Mouse (Mus musculus) midbrain, embryonic 14.5 days (tissue): ENCODE results near the gene Cadm4. TPM values are rescaled to one million over a fixed set of nuclear protein-coding genes. Genes with fewer than 3 reads are reported as not detected.

Experiments used
- ATAC-seq: fragments of 200-750 bp; cut with Nextera tagmentation; 2 replicates; pipeline ENCODE4 v1.8.0; 2017; ENCODE audit warnings: moderate number of reproducible peaks, moderate library complexity; ENCODE audit not compliant: low FRiP score, low TSS enrichment
- DNase-seq: peaks from one replicate; pipeline ENCODE4 v3.0.0-alpha.2; 2015
- H3K27ac ChIP-seq: fragments of 300-500 bp; sonication (generic); replicated peaks from 2 replicates; pipeline ENCODE4 v1.5.1; 2014; ENCODE audit warnings: mild to moderate bottlenecking, low read depth, low read length, moderate library complexity
- H3K27me3 ChIP-seq: fragments of 300-500 bp; sonication (generic); 2 replicates; pipeline ENCODE4 v1.6.1; 2014; ENCODE audit warnings: low read length, control low read depth, mixed read lengths; ENCODE audit not compliant: control insufficient read depth, insufficient read depth
- H3K36me3 ChIP-seq: fragments of 300-500 bp; sonication (generic); 2 replicates; pipeline ENCODE4 v1.6.1; 2014; ENCODE audit warnings: low read length, control low read depth; ENCODE audit not compliant: control insufficient read depth, insufficient read depth
- H3K4me1 ChIP-seq: fragments of 300-500 bp; sonication (generic); 2 replicates; pipeline ENCODE4 v1.6.1; 2014; ENCODE audit warnings: mild to moderate bottlenecking, antibody characterized with exemption, low read length, control low read depth; ENCODE audit not compliant: control insufficient read depth, insufficient read depth
- H3K4me2 ChIP-seq: fragments of 300-500 bp; sonication (generic); 2 replicates; pipeline ENCODE4 v1.6.1; 2014; ENCODE audit warnings: mild to moderate bottlenecking, low read length, moderate library complexity
- H3K4me3 ChIP-seq: fragments of 300-500 bp; sonication (generic); replicated peaks from 2 replicates; pipeline ENCODE4 v1.5.1; 2014; ENCODE audit warnings: low read depth, low read length
- H3K9ac ChIP-seq: fragments of 300-500 bp; sonication (generic); replicated peaks from 2 replicates; pipeline ENCODE4 v1.6.1; 2014; ENCODE audit warnings: mild to moderate bottlenecking, low read length, moderate library complexity
- H3K9me3 ChIP-seq: fragments of 300-500 bp; sonication (generic); 2 replicates; pipeline ENCODE4 v1.6.1; 2016; ENCODE audit warnings: low read length, control low read depth, mixed read lengths; ENCODE audit not compliant: control insufficient read depth
- WGBS: fragments of 180-500 bp; shearing (Covaris S2); extraction: QIAGEN DNeasy Blood & Tissue Kit; methylation state at CpG from one replicate; pipeline ENCODE4 v1.1.7; 2014; 5-methylcytosine and 5-hydroxymethylcytosine counted together
- polyA plus RNA-seq: library from polyadenylated mRNA; unstranded; fragments of >200 nt; fragmentation: Nextera tagmentation; extraction: Ambion mirVana; gene quantifications from 2 replicates; pipeline ENCODE4 v1.2.1, GENCODE M21; 2014

Gene Cadm4
- polyA plus RNA-seq, 1 experiment from 2014 or later, result 26.2 TPM

DNA sequence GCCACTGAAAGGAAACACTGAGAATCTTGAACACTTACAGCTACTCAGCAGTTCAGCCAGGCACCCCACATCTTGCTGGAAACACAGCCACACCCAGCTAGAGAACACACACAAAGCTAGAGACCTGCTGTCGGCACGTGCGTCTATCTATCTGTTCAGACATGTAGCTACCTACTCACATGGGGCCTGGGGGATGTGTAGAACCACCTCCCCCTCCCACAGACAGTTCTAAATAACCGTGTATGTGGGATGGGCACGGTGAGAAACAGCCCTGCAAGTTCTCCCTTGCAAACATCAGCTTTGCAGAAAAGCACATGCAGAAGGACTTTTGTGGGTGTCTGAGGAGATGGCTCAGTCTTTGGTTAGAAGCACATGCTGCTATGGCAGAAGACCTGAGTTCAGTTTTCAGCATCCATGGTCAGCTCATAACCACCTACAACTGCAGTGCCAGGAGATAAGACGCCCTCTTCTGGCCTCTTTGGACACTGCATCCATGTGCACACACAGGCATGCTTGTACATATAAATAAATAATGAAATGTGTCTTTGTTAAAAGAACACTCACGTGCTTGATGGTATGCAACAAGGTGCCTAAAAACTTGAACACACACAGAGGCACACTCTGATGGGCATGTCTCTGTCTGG, 35.0 kb upstream of the Cadm4 start:
- 79% methylated on average over 7 of the region's 7 CpGs for WGBS
- ATAC-seq (no peak), DNase-seq (no peak)
- Histone ChIP-seq H3K27ac (no peak overlapping the region), H3K4me2 (no peak overlapping the region), H3K9me3 (no peaks in the 10 kb centered on the region), H3K9ac (no peak overlapping the region), H3K4me3 (no peak overlapping the region), H3K4me1 (no peaks in the 10 kb centered on the region), H3K27me3 (no peaks in the 10 kb centered on the region), H3K36me3 (no peaks in the 10 kb centered on the region)

DNA sequence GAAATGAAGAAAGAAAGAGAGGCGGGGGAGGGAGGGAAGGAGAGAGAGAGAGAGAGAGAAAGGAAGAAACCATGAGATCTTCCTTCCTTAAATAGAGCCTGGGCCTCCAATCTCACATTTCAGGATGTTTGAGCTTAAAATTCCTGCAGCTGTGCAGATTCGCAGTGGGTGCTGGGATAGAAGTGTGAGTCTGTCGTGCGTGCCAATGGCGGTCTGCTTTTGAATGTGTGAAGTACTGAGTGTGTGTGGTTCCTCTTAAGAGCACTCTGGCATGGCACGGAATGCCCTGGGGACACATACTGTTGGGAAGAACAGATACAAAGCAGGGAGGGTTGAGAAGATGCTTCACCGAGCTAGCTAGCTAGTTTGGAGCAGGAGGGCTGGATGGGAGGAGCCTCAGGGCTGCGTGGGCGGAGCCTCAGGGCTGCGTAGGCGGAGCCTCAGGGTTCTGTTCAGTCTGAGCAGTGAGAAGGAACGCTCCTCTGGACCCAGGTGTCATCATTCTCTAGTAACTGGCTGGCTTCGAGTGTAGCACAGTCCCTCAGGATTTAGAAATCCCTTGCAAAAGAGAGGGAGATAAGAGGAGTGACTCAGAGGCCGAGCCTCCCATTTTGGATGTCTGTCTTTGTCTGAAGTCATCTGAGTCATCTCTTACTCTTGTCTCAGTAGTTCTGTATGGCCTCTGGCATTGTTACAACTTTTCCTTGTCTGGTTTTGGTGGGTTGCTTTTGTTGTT, 32.9 kb upstream of the Cadm4 start:
- no peak for ATAC-seq

DNA sequence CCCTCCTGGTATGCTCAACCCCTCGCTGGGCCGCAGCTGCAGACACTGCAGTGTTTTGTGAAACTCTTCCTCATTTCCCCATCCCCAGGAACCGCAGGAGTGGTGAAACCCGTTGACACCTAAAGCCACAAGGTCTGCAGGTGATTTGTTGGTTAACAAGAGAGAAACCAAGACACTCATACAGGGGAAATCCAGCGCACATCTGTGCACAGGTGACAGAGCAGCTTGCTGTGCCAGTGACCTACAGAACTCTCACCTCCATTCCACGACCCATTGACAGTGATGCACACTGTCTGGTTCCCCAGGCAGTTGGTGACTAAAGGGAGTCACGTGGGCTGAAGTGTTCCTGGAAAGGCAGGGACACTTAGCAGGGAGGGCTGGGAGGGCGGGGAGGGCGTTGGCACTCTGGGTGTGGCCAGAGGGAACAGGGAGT, 31.2 kb upstream of the Cadm4 start:
- ATAC-seq (no peak), DNase-seq (no peak)
- H3K36me3 ChIP-seq, result no peaks in the 10 kb centered on the region
- H3K4me3 ChIP-seq, result no peak overlapping the region
- no peak overlapping the region for H3K27ac ChIP-seq
- no peaks in the 10 kb centered on the region for H3K9me3 ChIP-seq
- H3K27me3 ChIP-seq, result no peaks in the 10 kb centered on the region
- 71% methylated on average over 9 of the region's 9 CpGs for WGBS
- no peaks in the 10 kb centered on the region for H3K4me1 ChIP-seq
- no peak overlapping the region for H3K4me2 ChIP-seq
- H3K9ac ChIP-seq, result no peak overlapping the region

More for the DNA sequence above, 32.9 kb upstream of the Cadm4 start:
- Histone ChIP-seq H3K27ac (no peak overlapping the region), H3K4me2 (no peak overlapping the region), H3K9me3 (no peaks in the 10 kb centered on the region), H3K4me1 (no peaks in the 10 kb centered on the region), H3K9ac (no peak overlapping the region), H3K27me3 (no peaks in the 10 kb centered on the region), H3K4me3 (no peak overlapping the region), H3K36me3 (no peaks in the 10 kb centered on the region)
- DNase-seq, result no peak
- 64% methylated on average over 14 of the region's 14 CpGs for WGBS

DNA sequence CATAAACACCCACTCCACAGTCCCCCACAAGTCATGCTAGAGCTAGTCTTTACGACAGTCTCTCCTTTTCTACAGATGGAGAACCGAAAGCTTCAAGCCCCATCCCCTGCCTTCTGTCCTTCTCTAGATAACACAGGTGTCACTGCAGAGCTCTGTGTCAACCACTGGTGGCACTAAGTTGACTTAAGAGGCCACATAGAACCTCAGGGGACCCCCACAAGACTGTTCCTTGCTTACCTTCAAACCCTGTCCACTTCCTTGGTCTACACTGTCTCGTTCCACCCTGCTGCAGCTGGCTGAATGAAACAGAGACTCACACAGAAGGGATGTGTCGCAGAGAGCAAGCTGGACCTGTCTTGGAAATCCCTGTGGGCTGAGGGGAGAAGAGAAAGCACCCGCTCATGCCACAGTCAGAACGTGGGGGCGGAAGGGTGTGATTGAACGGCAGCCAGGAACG, 29.9 kb upstream of the Cadm4 start, which contains the start of gene Irgc1:
Gene Irgc1, minus strand, starts transcription at position 443 of the 457 bp plus-strand sequence.
- no peaks in the 10 kb centered on the region for H3K4me1 ChIP-seq
- WGBS, result 82% methylated on average over 9 of the region's 9 CpGs
- ATAC-seq (no peak), DNase-seq (no peak)
- H3K4me2 ChIP-seq, result no peak within 1 kb of the TSS
- H3K36me3 ChIP-seq, result no peaks in the 10 kb centered on the region
- no peak within 1 kb of the TSS for H3K4me3 ChIP-seq
- H3K9me3 ChIP-seq, result no peaks in the 10 kb centered on the region
- no peaks in the 10 kb centered on the region for H3K27me3 ChIP-seq
- no peak within 1 kb of the TSS for H3K9ac ChIP-seq
- H3K27ac ChIP-seq, result no peak within 1 kb of the TSS

DNA sequence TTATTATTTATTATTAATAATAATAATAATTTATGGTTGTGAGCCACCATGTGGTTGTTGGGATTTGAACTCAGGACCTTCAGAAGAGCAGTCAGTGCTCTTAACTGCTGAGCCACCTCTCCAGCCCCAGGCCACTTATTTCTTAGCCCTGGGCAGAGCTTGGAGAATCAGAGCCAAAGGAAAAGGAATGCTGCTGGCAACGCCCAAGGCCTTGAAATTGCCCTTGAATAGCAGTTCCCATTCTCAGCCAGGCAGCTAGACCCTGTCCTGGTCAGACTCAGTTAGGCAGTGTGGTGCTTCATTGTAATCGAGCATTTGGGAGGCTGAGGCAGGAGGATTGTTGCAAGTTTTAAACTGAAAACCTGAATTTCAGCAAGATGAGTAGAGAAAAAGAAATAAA, 27.6 kb upstream of the Cadm4 start:
- Histone ChIP-seq H3K4me1 (no peaks in the 10 kb centered on the region), H3K4me2 (no peak overlapping the region), H3K4me3 (no peak overlapping the region)

DNA sequence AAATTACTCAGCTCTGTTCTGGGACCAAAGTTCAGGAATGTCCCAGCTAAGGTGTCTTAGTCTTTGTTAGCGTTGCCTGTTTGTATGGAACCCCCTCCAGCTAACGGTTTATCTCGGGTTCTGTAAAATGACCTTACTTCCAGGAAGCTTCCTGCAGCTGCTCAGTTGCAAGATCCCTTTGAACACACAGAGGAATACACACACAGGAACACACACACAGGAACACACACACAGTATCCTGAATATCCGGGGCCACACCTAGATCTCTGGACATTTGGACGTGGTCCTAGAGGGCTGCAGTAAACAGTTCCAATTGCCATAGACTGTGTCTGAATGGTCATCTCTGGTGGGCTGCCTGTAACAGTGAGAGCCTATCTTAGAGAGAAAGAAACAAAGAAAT, 26.1 kb upstream of the Cadm4 start:
- WGBS, result 92% methylated on average over 5 of the region's 5 CpGs

More for the DNA sequence above, 27.6 kb upstream of the Cadm4 start:
- ATAC-seq (no peak), DNase-seq (no peak)
- no peaks in the 10 kb centered on the region for H3K36me3 ChIP-seq
- 61% methylated on average over 2 of the region's 2 CpGs for WGBS
- H3K9me3 ChIP-seq, result no peaks in the 10 kb centered on the region
- no peak overlapping the region for H3K9ac ChIP-seq
- H3K27ac ChIP-seq, result no peak overlapping the region
- no peaks in the 10 kb centered on the region for H3K27me3 ChIP-seq

DNA sequence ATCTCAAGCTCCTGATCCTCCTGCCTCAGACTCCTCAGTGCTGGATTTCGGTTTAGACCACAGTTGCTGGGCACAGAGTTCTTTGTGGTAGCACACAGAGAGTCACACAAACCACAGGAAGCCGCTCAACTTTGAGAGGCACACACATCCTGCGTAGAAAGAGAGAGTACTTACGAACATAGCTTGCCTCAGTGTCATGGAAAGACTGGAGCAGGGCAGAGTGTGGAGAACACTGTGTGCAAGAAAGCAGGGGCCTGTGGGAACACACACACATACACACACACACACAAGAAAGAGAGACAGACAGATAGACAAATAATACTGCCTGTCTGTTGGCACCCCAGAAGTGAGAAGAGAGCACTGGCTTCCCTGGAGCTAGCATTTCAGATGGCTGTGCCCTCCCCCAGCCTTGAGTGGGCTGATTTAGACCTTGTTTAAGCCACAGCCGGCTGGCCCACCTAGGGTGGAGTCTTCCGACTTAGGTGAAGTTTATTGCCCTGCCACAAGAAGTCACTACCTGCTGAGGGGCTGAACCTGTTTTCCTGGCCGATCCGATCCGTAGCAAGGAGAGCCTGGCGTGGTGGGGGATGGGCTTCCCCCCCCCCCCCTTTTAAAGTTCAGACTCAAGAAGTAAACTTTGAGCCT, 24.0 kb upstream of the Cadm4 start:
- Histone ChIP-seq H3K9me3 (no peaks in the 10 kb centered on the region), H3K27me3 (0 out of 2 replicates have a peak, but pooled peaks cover 5% of the 10 kb centered on the region), H3K36me3 (no peaks in the 10 kb centered on the region), H3K27ac (no peak overlapping the region), H3K4me2 (no peak overlapping the region), H3K9ac (no peak overlapping the region), H3K4me3 (no peak overlapping the region), H3K4me1 (0 out of 2 replicates have a peak, but pooled peaks cover 4% of the 10 kb centered on the region)
- 72% methylated on average over 10 of the region's 10 CpGs for WGBS
- ATAC-seq, result no peak
- no peak for DNase-seq

More for the DNA sequence above, 26.1 kb upstream of the Cadm4 start:
- H3K9ac ChIP-seq, result no peak overlapping the region
- no peak for ATAC-seq
- H3K4me2 ChIP-seq, result no peak overlapping the region
- no peak overlapping the region for H3K4me3 ChIP-seq
- no peak for DNase-seq
- H3K9me3 ChIP-seq, result no peaks in the 10 kb centered on the region
- H3K27me3 ChIP-seq, result no peaks in the 10 kb centered on the region
- no peak overlapping the region for H3K27ac ChIP-seq
- H3K36me3 ChIP-seq, result no peaks in the 10 kb centered on the region
- no peaks in the 10 kb centered on the region for H3K4me1 ChIP-seq

DNA sequence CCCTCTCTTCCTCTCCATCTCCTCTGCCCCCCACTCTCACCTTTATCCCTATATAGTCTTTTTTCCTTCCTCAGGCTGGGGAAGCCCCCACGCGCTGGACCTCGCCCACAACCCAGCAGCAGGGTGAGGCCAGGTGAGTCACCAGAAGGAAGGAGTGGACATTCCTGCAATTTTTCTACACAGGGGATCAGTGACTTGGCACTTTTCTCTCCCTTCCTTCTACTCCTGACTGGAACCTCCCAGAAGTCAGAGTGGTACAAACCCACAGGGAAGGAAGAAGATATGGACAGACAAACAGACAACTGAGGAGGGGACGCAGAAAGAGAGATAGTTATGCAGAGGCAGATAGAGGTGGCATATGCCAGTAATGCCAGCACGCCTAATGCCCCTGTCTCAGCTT, 22.4 kb upstream of the Cadm4 start:
- H3K4me3 ChIP-seq, result no peak overlapping the region
- H3K27ac ChIP-seq, result no peak overlapping the region
- no peaks in the 10 kb centered on the region for H3K9me3 ChIP-seq
- 0 out of 2 replicates have a peak, but pooled peaks cover 5% of the 10 kb centered on the region for H3K4me1 ChIP-seq
- no peak overlapping the region for H3K9ac ChIP-seq
- H3K4me2 ChIP-seq, result no peak overlapping the region
- 0 out of 2 replicates have a peak, but pooled peaks cover 5% of the 10 kb centered on the region for H3K27me3 ChIP-seq
- H3K36me3 ChIP-seq, result no peaks in the 10 kb centered on the region
- ATAC-seq (no peak), DNase-seq (no peak)
- 89% methylated on average over 5 of the region's 5 CpGs for WGBS
